Mouse (Mus musculus): ENCODE measurements around the gene Echdc2. TPM values are rescaled to one million over a fixed set of nuclear protein-coding genes. Genes with fewer than 3 reads are reported as not detected.

The Echdc2 gene
- total and polyA plus RNA-seq, 3 experiments, result 0.44 TPM; not detected in 2

- TF ChIP-seq GATA2 (IDR thresholded peaks at IDR 0.05; ENCODE audit: borderline replicate concordance, low read depth, low read length), result no peak
- TF ChIP-seq TAL1 (conservative IDR thresholded peaks at IDR 0.05; ENCODE audit: low read depth, low read length), result no peak
- no peak for TF ChIP-seq CTCF (IDR thresholded peaks at IDR 0.05; ENCODE audit: low read depth, low read length)
- no peak for TF ChIP-seq GATA1 (IDR thresholded peaks at IDR 0.05; ENCODE audit: borderline replicate concordance, low read length)
- no peak for TF ChIP-seq POLR2AphosphoS5 (IDR thresholded peaks at IDR 0.05; ENCODE audit: insufficient replicate concordance, low read depth, low read length)
- Histone ChIP-seq H3K9me3 (replicated peaks) (peaks cover 4% of the 10 kb centered on the region; the same call in 1 of the 2 replicates), H3K4me1 (ENCODE audit: insufficient read depth, low read depth, low read length) (no peaks in the 10 kb centered on the region; the same call in 1 of the 2 replicates), H3K4me3 (ENCODE audit: low read depth, low read length) (no peak overlapping the region), H3K36me3 (replicated peaks) (no peaks in the 10 kb centered on the region), H3K27me3 (ENCODE audit: insufficient read depth, low read length) (0 out of 2 replicates have a peak, but pooled peaks cover 3% of the 10 kb centered on the region)
- DNase-seq (ENCODE audit: low spot score) (no peak), ATAC-seq (ENCODE audit: extremely low read depth, insufficient number of reproducible peaks, low FRiP score, poor library complexity, severe bottlenecking) (no peak)
These were observed 57.3 kb downstream of the Echdc2 start for GRCm38 (mm10) chr4:108222507-108222906.

GRCm38 (mm10) chr4:108225341-108225872 lies 60.2 kb downstream of the Echdc2 start:
- DNase-seq (ENCODE audit: low spot score) (no peak), ATAC-seq (ENCODE audit: extremely low read depth, insufficient number of reproducible peaks, low FRiP score, poor library complexity, severe bottlenecking) (no peak)
- TF ChIP-seq GATA1 (IDR thresholded peaks at IDR 0.05; ENCODE audit: borderline replicate concordance, low read length), result no peak
- TF ChIP-seq POLR2AphosphoS5 (IDR thresholded peaks at IDR 0.05; ENCODE audit: insufficient replicate concordance, low read depth, low read length), result no peak
- TF ChIP-seq CTCF (IDR thresholded peaks at IDR 0.05; ENCODE audit: low read depth, low read length), result no peak
- TF ChIP-seq TAL1 (conservative IDR thresholded peaks at IDR 0.05; ENCODE audit: low read depth, low read length), result no peak
- no peak for TF ChIP-seq GATA2 (IDR thresholded peaks at IDR 0.05; ENCODE audit: borderline replicate concordance, low read depth, low read length)
- Histone ChIP-seq H3K27me3 (ENCODE audit: insufficient read depth, low read length) (no peaks in the 10 kb centered on the region), H3K9me3 (replicated peaks) (no peaks in the 10 kb centered on the region), H3K36me3 (replicated peaks) (no peaks in the 10 kb centered on the region), H3K4me1 (ENCODE audit: insufficient read depth, low read depth, low read length) (no peaks in the 10 kb centered on the region), H3K4me3 (ENCODE audit: low read depth, low read length) (no peak overlapping the region)

Other genes starting within 250 kb of the Echdc2 start
- gene Cpt2, start 241.8 kb upstream of the Echdc2 start, total RNA-seq (2014; fragmentation: Nextera tagmentation), result 33.5 and 35.8 TPM in 2 replicates
- gene Cpt2, start 241.8 kb upstream of the Echdc2 start, total RNA-seq (2017), result 23.2 and 31.8 TPM in 2 replicates
- gene Cpt2, start 241.8 kb upstream of the Echdc2 start, polyA plus RNA-seq (2012), result 75.4 and 97.0 TPM in 2 replicates
- gene Slc1a7, start 197.1 kb upstream of the Echdc2 start, total RNA-seq (2014; fragmentation: Nextera tagmentation), result not detected in 2 replicates
- gene Slc1a7, start 197.1 kb upstream of the Echdc2 start, total RNA-seq (2017), result 0.11 TPM in 1 of 2 replicates, not detected in the other
- not detected in 2 replicates for gene Slc1a7, start 197.1 kb upstream of the Echdc2 start, polyA plus RNA-seq (2012)
- not detected in 2 replicates for gene Podn, start 69.0 kb upstream of the Echdc2 start, total RNA-seq (2014; fragmentation: Nextera tagmentation)
- 0.12 TPM in 1 of 2 replicates, not detected in the other for gene Podn, start 69.0 kb upstream of the Echdc2 start, total RNA-seq (2017)
- not detected in 2 replicates for gene Podn, start 69.0 kb upstream of the Echdc2 start, polyA plus RNA-seq (2012)
- 95.8 and 106 TPM in 2 replicates for gene Scp2, start 20.4 kb upstream of the Echdc2 start, total RNA-seq (2014; fragmentation: Nextera tagmentation)
- gene Scp2, start 20.4 kb upstream of the Echdc2 start, total RNA-seq (2017), result 250 and 260 TPM in 2 replicates
- 34.8 and 56.2 TPM in 2 replicates for gene Scp2, start 20.4 kb upstream of the Echdc2 start, polyA plus RNA-seq (2012)
- gene Zyg11a, start 52.6 kb downstream of the Echdc2 start, total RNA-seq (2014; fragmentation: Nextera tagmentation), result not detected in 2 replicates
- gene Zyg11a, start 52.6 kb downstream of the Echdc2 start, total RNA-seq (2017), result not detected in 2 replicates
- not detected in 2 replicates for gene Zyg11a, start 52.6 kb downstream of the Echdc2 start, polyA plus RNA-seq (2012)
- 18.2 and 20.5 TPM in 2 replicates for gene Zyg11b, start 135.7 kb downstream of the Echdc2 start, total RNA-seq (2014; fragmentation: Nextera tagmentation)
- gene Zyg11b, start 135.7 kb downstream of the Echdc2 start, total RNA-seq (2017), result 20.6 and 21.8 TPM in 2 replicates
- 1.7 and 1.9 TPM in 2 replicates for gene Zyg11b, start 135.7 kb downstream of the Echdc2 start, polyA plus RNA-seq (2012)
- 4.2 and 6.8 TPM in 2 replicates for gene Coa7, start 162.7 kb downstream of the Echdc2 start, total RNA-seq (2014; fragmentation: Nextera tagmentation)
- 6.3 and 11.1 TPM in 2 replicates for gene Coa7, start 162.7 kb downstream of the Echdc2 start, total RNA-seq (2017)
- 1.4 and 4.2 TPM in 2 replicates for gene Coa7, start 162.7 kb downstream of the Echdc2 start, polyA plus RNA-seq (2012)
- not detected in 2 replicates for gene Shisal2a, start 217.9 kb downstream of the Echdc2 start, total RNA-seq (2014; fragmentation: Nextera tagmentation)
- gene Shisal2a, start 217.9 kb downstream of the Echdc2 start, total RNA-seq (2017), result not detected in 2 replicates
- gene Shisal2a, start 217.9 kb downstream of the Echdc2 start, polyA plus RNA-seq (2012), result not detected in 2 replicates
- not detected in 2 replicates for gene Gpx7, start 241.5 kb downstream of the Echdc2 start, total RNA-seq (2014; fragmentation: Nextera tagmentation)
- gene Gpx7, start 241.5 kb downstream of the Echdc2 start, total RNA-seq (2017), result 0.11 TPM in 1 of 2 replicates, not detected in the other
- not detected in 2 replicates for gene Gpx7, start 241.5 kb downstream of the Echdc2 start, polyA plus RNA-seq (2012)

All from G1E (cell line).